Mouse (Mus musculus) midbrain, postnatal 0 days (tissue): ENCODE measurements around the gene Six6. TPM values are rescaled to one million over a fixed set of nuclear protein-coding genes. Genes with fewer than 3 reads are reported as not detected.
A peak's percentile ranks its signal among the peaks of the same experiment; 100 is the strongest.

Experiments
- ATAC-seq: fragments of 200-750 bp; cut with Nextera tagmentation; 2 replicates; pipeline ENCODE4 v1.8.0; 2017; ENCODE audit warnings: moderate number of reproducible peaks, mild to moderate bottlenecking, moderate TSS enrichment, moderate library complexity; ENCODE audit not compliant: low FRiP score
- DNase-seq: peaks from one replicate; pipeline ENCODE4 v3.0.0-alpha.2; 2015; ENCODE audit warnings: low spot score
- H3K27ac ChIP-seq: fragments of 300-500 bp; sonication (generic); 2 replicates; pipeline ENCODE4 v1.5.1; 2014; ENCODE audit warnings: low read depth, mild to moderate bottlenecking, low read length, mixed read lengths
- H3K27me3 ChIP-seq: fragments of 300-500 bp; sonication (generic); 2 replicates; pipeline ENCODE4 v1.6.1; 2014; ENCODE audit warnings: low read length, control low read depth, mixed read lengths; ENCODE audit not compliant: insufficient read depth
- H3K36me3 ChIP-seq: fragments of 300-500 bp; sonication (generic); 2 replicates; pipeline ENCODE4 v1.6.1; 2014; ENCODE audit warnings: low read length, control low read depth, mixed read lengths; ENCODE audit not compliant: insufficient read depth
- H3K4me1 ChIP-seq: fragments of 300-500 bp; sonication (generic); 2 replicates; pipeline ENCODE4 v1.6.1; 2014; ENCODE audit warnings: mild to moderate bottlenecking, control low read depth, antibody characterized with exemption, low read length, mixed read lengths; ENCODE audit not compliant: insufficient read depth
- H3K4me2 ChIP-seq: fragments of 300-500 bp; sonication (generic); 2 replicates; pipeline ENCODE4 v1.6.1; 2014; ENCODE audit warnings: low read depth, mild to moderate bottlenecking, low read length, mixed read lengths; ENCODE audit not compliant: poor library complexity, severe bottlenecking
- H3K4me3 ChIP-seq: fragments of 300-500 bp; sonication (generic); 2 replicates; pipeline ENCODE4 v1.5.1; 2014; ENCODE audit warnings: low read depth, mild to moderate bottlenecking, low read length, moderate library complexity
- H3K9ac ChIP-seq: fragments of 300-500 bp; sonication (generic); replicated peaks from 2 replicates; pipeline ENCODE4 v1.6.1; 2014; ENCODE audit warnings: mild to moderate bottlenecking, low read length, moderate library complexity, mixed read lengths; ENCODE audit not compliant: poor library complexity, severe bottlenecking
- H3K9me3 ChIP-seq: fragments of 300-500 bp; sonication (generic); 2 replicates; pipeline ENCODE4 v1.6.1; 2016; ENCODE audit warnings: low read length, control low read depth
- CTCF ChIP-seq: IDR thresholded peaks from 2 replicates; pipeline ENCODE4 v1.5.1; 2016; ENCODE audit warnings: antibody characterized with exemption, mild to moderate bottlenecking
- WGBS: fragments of 180-500 bp; shearing (Covaris S2); extraction: QIAGEN DNeasy Blood & Tissue Kit; methylation state at CpG from one replicate; pipeline ENCODE4 v1.1.7; 2014; 5-methylcytosine and 5-hydroxymethylcytosine counted together
- polyA plus RNA-seq: library from polyadenylated mRNA; unstranded; fragments of >200 nt; fragmentation: Nextera tagmentation; extraction: Ambion mirVana; gene quantifications from 2 replicates; pipeline ENCODE4 v1.2.1, GENCODE M21; 2015
- total RNA-seq: library from RNA; depleted of rRNA; stranded (reverse); fragments of >200 nt; gene quantifications from 2 replicates; pipeline ENCODE4 v1.2.3, GENCODE M21; 2014

Gene Six6
- total and polyA plus RNA-seq, 2 experiments from 2014 or later: 0.11 to 3.8 TPM

DNA sequence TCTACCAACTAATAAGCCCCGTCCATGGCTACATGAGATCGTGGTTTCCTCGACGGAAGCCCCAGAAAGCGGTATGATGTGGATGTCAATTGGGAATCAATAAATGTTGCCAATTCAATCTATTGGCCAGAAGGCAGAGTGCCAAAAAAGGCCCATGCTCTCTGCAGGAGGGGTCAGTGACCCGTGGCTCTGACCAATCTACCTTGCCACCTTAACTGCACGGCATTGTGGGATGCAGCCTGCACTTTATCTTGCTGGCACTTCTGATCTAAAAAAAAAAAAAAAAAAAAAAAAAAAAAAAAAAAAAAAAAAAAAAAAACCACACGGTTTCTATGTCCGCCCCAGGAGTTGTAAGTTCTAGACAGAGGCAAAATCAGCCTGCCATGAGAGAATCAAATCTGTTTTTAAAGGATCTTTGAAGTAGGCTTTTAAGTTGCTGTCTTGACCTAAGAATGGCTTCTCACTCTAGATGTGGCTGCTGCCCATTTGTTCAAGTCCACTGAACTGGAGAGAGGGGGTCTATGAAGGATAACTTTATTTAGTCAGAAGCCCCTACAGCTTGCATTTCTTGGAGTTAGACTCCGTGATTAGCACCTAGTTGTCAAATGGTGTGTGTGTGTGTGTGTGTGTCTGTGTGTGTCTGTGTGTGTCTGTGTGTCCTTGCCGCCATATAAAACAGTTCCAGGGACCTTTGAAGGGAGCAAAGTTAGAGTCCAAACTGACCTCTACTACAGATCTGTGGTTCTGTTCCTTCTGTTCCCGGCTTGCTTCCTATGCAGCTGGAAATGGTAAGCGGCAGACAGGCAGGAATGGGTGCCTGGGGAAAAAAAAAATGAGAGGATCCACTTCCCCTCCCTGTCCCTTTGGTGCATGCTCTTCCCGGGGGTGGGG lies 847 bp upstream of the Six6 start:
- peaks cover 83% of the 10 kb centered on the region for H3K27me3 ChIP-seq
- H3K36me3 ChIP-seq: no peaks in the 10 kb centered on the region
- ATAC-seq: no peak
- no peak for TF ChIP-seq CTCF
- H3K4me3 ChIP-seq: no peak overlapping the region
- no peak overlapping the region for H3K9ac ChIP-seq
- H3K4me1 ChIP-seq: no peaks in the 10 kb centered on the region
- H3K4me2 ChIP-seq: no peak overlapping the region
- H3K9me3 ChIP-seq: no peaks in the 10 kb centered on the region
- no peak overlapping the region for H3K27ac ChIP-seq
- no peak for DNase-seq
- 3% methylated on average over 14 of the region's 14 CpGs for WGBS

- no peak within 1 kb of the TSS for H3K27ac ChIP-seq
- ATAC-seq (no peak), DNase-seq (no peak)
- H3K9ac ChIP-seq: no peak within 1 kb of the TSS
- TF ChIP-seq CTCF: no peak
- H3K4me2 ChIP-seq: peak within 1 kb of the TSS; percentile 12; the same call in 1 of the 2 replicates
- H3K4me3 ChIP-seq: no peak within 1 kb of the TSS
- under 1% methylated on average over 39 of the region's 39 CpGs for WGBS
- no peaks in the 10 kb centered on the region for H3K9me3 ChIP-seq
- H3K36me3 ChIP-seq: no peaks in the 10 kb centered on the region
- peaks cover 86% of the 10 kb centered on the region for H3K27me3 ChIP-seq
- no peaks in the 10 kb centered on the region for H3K4me1 ChIP-seq
These were observed 554 bp downstream of the Six6 start, which contains the start of gene 4930447C04Rik for GRCm38 (mm10) chr12:72940071-72940821. Gene 4930447C04Rik, minus strand, starts transcription at chr12:72940774.

DNA sequence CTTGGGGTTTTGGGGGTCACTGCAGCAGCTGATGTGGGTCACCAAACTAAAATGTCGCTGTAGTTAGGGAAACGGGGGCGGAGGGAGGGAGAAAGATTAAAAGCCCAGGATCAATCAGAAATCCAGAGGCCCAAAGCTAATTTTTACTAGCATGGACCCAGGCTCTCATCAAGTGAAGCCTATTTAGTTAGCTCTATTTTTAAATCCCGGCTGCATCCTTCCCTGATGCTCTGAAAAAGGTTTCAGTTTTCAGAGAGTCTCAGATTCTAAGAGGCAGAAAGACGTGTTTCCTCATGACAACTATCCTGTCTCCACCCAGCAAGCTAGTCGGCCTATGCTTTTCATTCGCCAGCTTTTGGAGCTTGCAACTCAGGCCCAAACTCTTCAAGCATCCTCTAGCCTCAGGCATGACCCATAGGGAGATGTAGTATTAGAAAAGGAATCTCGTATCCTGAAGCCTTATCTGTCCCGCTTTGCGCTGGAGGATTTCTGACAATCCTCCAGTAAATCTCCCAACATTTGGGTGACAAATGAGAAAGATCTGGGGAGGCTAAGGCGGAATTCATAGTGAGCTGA lies 1.2 kb downstream of the Six6 start:
- no peak overlapping the region for H3K4me3 ChIP-seq
- no peak for DNase-seq
- peaks cover 87% of the 10 kb centered on the region for H3K27me3 ChIP-seq
- no peaks in the 10 kb centered on the region for H3K4me1 ChIP-seq
- WGBS: 2% methylated on average over 11 of the region's 11 CpGs
- no peak for ATAC-seq
- no peak overlapping the region for H3K9ac ChIP-seq
- no peak for TF ChIP-seq CTCF
- no peaks in the 10 kb centered on the region for H3K36me3 ChIP-seq
- no peak overlapping the region for H3K27ac ChIP-seq
- H3K4me2 ChIP-seq: no peak overlapping the region
- no peaks in the 10 kb centered on the region for H3K9me3 ChIP-seq

DNA sequence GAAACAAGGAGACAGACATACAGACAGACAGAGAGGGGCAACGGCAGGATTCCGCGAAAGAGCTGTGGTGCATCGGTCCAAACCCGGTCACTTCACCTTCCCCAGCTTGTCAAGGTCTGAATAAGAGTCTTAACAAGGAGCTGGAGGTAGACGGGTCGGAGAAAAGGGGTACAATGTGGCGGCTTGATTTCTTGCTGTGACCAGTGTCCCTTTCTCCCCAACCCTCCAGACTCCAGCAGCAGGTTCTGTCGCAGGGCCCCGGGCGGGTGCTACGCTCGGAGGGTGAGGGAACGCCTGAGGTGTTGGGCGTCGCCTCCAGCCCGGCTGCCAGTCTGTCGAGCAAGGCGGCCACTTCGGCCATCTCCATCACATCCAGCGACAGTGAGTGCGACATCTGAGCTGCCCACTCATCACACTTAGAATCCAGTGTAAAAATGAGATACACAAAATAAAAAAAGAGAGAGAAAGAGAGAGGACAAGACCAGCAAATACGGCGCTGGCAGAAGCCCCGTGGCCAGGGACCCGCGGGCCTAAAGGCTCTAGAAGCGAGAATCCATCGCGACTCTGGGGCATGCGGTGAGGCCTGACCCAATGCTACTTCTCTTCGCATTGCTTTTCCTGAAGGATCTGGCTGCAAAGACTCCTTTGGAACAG lies 1.8 kb downstream of the Six6 start:
- ATAC-seq (no peak), DNase-seq (no peak)
- WGBS: under 1% methylated on average over 32 of the region's 32 CpGs
- Histone ChIP-seq H3K4me1 (no peaks in the 10 kb centered on the region), H3K9me3 (no peaks in the 10 kb centered on the region), H3K27ac (no peak overlapping the region), H3K4me2 (no peak overlapping the region), H3K9ac (no peak overlapping the region), H3K27me3 (peaks cover 88% of the 10 kb centered on the region), H3K36me3 (no peaks in the 10 kb centered on the region), H3K4me3 (no peak overlapping the region)
- TF ChIP-seq CTCF: no peak

GRCm38 (mm10) chr12:72942171-72942570 lies 2.5 kb downstream of the Six6 start:
- no peak for ATAC-seq
- H3K4me3 ChIP-seq: no peak overlapping the region
- H3K9me3 ChIP-seq: no peaks in the 10 kb centered on the region
- no peaks in the 10 kb centered on the region for H3K4me1 ChIP-seq
- H3K36me3 ChIP-seq: no peaks in the 10 kb centered on the region
- H3K9ac ChIP-seq: no peak overlapping the region
- WGBS: 16% methylated on average over 6 of the region's 6 CpGs
- H3K27ac ChIP-seq: no peak overlapping the region
- H3K27me3 ChIP-seq: peaks cover 89% of the 10 kb centered on the region
- no peak for DNase-seq
- H3K4me2 ChIP-seq: no peak overlapping the region
- no peak for TF ChIP-seq CTCF
